Mouse (Mus musculus): Measurements from ENCODE around the gene D930020B18Rik.

DNA sequence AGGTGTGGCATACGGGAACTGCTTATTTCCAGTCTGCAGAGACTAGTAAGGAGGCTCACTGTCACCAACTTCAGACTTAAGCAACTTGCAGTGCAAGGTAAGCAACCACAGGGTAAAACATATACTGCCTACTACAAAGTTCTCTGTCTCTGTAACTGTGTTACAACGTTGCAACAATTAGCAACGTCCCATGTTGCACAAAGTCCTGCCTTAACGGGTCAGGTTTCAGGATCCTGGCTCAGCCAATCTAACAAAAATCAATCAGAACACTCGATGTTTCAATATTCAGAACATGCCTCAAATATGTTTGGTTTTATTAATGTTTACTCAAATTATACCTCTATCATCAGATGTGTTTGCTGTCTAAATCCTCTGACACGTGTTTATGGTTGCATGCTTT is 19.0 kb upstream of the D930020B18Rik start:
- TF ChIP-seq POLR2A (IDR thresholded peaks at IDR 0.05; ENCODE audit: insufficient read depth, low read depth, low read length) (no peak), CTCF (IDR thresholded peaks at IDR 0.05; ENCODE audit: insufficient read depth, low read depth, low read length) (no peak)
